Mouse (Mus musculus) cortical plate, adult 2 months (tissue): ENCODE measurements around the gene Erc1.

ENCODE experiments used
- CTCF ChIP-seq: fragments of 200-500 bp; IDR thresholded peaks from 2 replicates; pipeline ENCODE4 v1.5.1; 2011; ENCODE audit warnings: mild to moderate bottlenecking, control low read depth, low read length; ENCODE audit not compliant: insufficient read depth; ENCODE audit errors: extremely low read depth
- POLR2A ChIP-seq: fragments of 200-500 bp; IDR thresholded peaks from 2 replicates; pipeline ENCODE4 v1.6.1; 2011; ENCODE audit warnings: mild to moderate bottlenecking, low read length, control low read depth; ENCODE audit not compliant: insufficient read depth; ENCODE audit errors: extremely low read depth

GRCm38 (mm10) chr6:119821158-119821557, 26.8 kb downstream of the Erc1 start:
- TF ChIP-seq POLR2A (no peak), CTCF (no peak)
